Mouse (Mus musculus) MEL (cell line): ENCODE data around the gene Smoc1.

Experiments used
- CTCF ChIP-seq, 3 experiments: IDR thresholded peaks in 2 of 3; conservative IDR thresholded peaks in 1 of 3; 2 replicates each; pipeline ENCODE4 v1.5.1; 2011 to 2012; ENCODE audit warnings: low read length in 3 of 3, low read depth in 2 of 3, mild to moderate bottlenecking in 2 of 3, improper control_type of control experiment in 1 of 3, inconsistent platforms in 1 of 3, mixed read lengths in 1 of 3, moderate library complexity in 1 of 3; ENCODE audit not compliant: control insufficient read depth in 1 of 3, insufficient read depth in 1 of 3, poor library complexity in 1 of 3, severe bottlenecking in 1 of 3
- E2F4 ChIP-seq: IDR thresholded peaks from 2 replicates; pipeline ENCODE4 v1.6.1; 2011; ENCODE audit warnings: low read depth, low read length, improper control_type of control experiment, borderline replicate concordance
- ELF1 ChIP-seq: IDR thresholded peaks from 2 replicates; pipeline ENCODE4 v1.6.1; 2014; ENCODE audit warnings: low read depth, mild to moderate bottlenecking, inconsistent platforms, low read length, improper control_type of control experiment, moderate library complexity
- GABPA ChIP-seq: IDR thresholded peaks from 2 replicates; pipeline ENCODE4 v1.6.1; 2012; ENCODE audit warnings: low read depth, mild to moderate bottlenecking, inconsistent platforms, low read length, improper control_type of control experiment, moderate library complexity
- GATA1 ChIP-seq: IDR thresholded peaks from 2 replicates; pipeline ENCODE4 v1.6.1; 2011; ENCODE audit warnings: low read depth, low read length, improper control_type of control experiment
- MAX ChIP-seq: IDR thresholded peaks from 2 replicates; pipeline ENCODE4 v1.6.1; 2011; ENCODE audit warnings: low read length, improper control_type of control experiment
- POLR2A ChIP-seq, 2 experiments: IDR thresholded peaks; 2 replicates each; pipeline ENCODE4 v1.6.1; 2011 to 2012; ENCODE audit warnings: low read length in 2 of 2, mild to moderate bottlenecking in 2 of 2, control low read depth in 1 of 2, improper control_type of control experiment in 1 of 2, low read depth in 1 of 2, moderate library complexity in 1 of 2; ENCODE audit not compliant: control insufficient read depth in 1 of 2, insufficient read depth in 1 of 2, poor library complexity in 1 of 2
- POLR2AphosphoS2 ChIP-seq: IDR thresholded peaks from 2 replicates; pipeline ENCODE4 v1.6.1; 2011; ENCODE audit warnings: low read length, improper control_type of control experiment
- ZMIZ1 ChIP-seq: IDR thresholded peaks from 2 replicates; pipeline ENCODE4 v1.6.1; 2012; ENCODE audit warnings: low read depth, mild to moderate bottlenecking, inconsistent platforms, low read length, improper control_type of control experiment, moderate library complexity

DNA sequence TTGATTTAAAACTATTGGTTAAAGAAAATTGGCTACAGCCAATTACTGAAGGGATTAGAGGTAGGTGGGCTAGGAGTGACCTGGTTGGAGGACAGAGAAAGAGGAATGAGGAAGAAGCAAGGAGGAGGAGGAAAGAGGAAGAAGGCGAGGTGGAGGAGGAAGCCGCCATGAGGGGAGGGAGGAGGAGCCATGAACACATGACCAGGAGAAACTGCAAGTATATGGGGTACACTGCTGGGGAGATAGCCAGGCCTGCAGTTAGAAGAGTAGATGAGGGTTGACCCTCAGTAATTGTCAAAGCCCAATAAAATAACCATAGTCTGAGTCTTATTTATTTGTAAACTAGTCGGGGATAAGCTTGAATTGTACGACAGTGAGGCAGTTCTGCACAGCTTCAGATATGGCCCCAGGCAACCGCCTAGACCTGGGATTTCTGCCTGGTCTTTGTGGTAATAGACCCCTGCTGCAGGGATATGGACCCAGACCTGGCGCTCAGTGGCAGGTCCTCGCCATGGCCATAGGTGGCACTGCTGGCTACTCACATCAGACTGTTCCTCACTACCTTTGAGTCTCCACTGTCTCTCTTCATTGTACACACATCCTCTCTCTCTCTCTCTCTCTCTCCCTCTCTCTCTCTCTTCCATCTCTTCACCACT is 7.2 kb upstream of the Smoc1 start:
- TF ChIP-seq CTCF (IDR thresholded peaks at IDR 0.05 in 2 of 3, conservative IDR thresholded peaks at IDR 0.05 in 1 of 3; ENCODE audit: control insufficient read depth in 1 of 3, insufficient read depth in 1 of 3, low read depth in 2 of 3, low read length in 3 of 3, poor library complexity in 1 of 3, severe bottlenecking in 1 of 3) (peak; percentile 7 to 40 (median 34); a peak in 4 of 6 replicates), GATA1 (no peak), ZMIZ1 (peak; percentile 70; the same call in 1 of the 2 replicates), GABPA (no peak), ELF1 (peak; percentile 98), E2F4 (no peak), POLR2AphosphoS2 (no peak; the same call in 1 of the 2 replicates), POLR2A (IDR thresholded peaks at IDR 0.05; ENCODE audit: control insufficient read depth in 1 of 2, insufficient read depth in 1 of 2, low read depth in 1 of 2, low read length in 2 of 2, poor library complexity in 1 of 2) (peak; percentile 53 to 73; a peak in 3 of 4 replicates), MAX (peak; percentile 73)
